Mouse (Mus musculus): Measurements from ENCODE around the gene Myom1. TPM values are rescaled to one million over a fixed set of nuclear protein-coding genes. Genes with fewer than 3 reads are reported as not detected.
"Not testable (repeated sequence)": the region's sequence is repeated elsewhere in the genome, so short reads cannot be mapped to it uniquely, and the experiment has no call there.

Gene Myom1
- polyA plus RNA-seq (2016; fragmentation: Nextera tagmentation; extraction: Ambion mirVana), result 2.8 and 4.7 TPM in 2 replicates

DNA sequence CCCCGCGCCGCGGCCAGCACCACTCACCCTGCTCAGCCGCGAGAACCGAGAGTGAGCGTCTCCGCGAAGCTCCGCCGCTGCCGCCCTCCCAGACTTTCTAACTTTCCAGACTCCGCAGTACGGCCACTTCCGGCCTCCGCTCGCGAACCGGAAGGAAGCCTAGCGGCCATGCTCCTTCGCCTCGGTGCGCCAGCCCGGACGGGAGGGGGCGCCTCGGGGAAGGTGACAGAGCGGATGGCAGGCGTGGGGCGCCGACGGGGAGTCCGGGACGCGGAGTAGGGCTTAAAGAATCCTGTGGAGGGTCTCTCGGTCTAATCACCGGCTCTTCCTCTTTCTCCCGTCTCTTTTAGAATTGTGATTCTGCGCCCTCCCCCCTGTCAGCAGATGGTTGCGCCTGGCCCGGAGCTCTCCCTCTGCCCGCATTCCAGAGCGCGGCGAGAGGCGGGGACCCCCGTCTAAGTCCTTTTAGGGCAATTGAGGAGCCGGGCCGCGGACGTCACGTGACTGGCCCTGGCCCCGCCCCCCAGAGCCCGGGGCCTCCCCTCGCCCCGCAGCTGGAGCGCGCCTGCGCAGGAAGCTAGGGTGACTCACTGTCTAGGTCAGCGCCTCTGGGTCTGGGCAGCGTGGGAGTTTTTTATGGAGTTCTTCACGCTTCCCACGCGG is at the start of gene Myom1:
Myom1 (plus strand) TSS at position 553 of the 663 bp plus-strand sequence.
- H3K27me3 ChIP-seq (replicated peaks), result no peaks in the 10 kb centered on the region
- WGBS, result under 1% methylated on average over 65 of the region's 65 CpGs
- H3K4me1 ChIP-seq, result peaks cover 18% of the 10 kb centered on the region; the same call in 1 of the 2 replicates
- peak within 1 kb of the TSS; percentile 84 for H3K9ac ChIP-seq
- no peaks in the 10 kb centered on the region for H3K9me3 ChIP-seq
- peak within 1 kb of the TSS; percentile 89 for H3K4me3 ChIP-seq
- ATAC-seq (ENCODE audit: low FRiP score, low read depth), result peak; percentile 97
- H3K36me3 ChIP-seq, result no peaks in the 10 kb centered on the region
- peak within 1 kb of the TSS; percentile 68 for H3K4me2 ChIP-seq (replicated peaks)
- H3K27ac ChIP-seq, result peak within 1 kb of the TSS; percentile 65

DNA sequence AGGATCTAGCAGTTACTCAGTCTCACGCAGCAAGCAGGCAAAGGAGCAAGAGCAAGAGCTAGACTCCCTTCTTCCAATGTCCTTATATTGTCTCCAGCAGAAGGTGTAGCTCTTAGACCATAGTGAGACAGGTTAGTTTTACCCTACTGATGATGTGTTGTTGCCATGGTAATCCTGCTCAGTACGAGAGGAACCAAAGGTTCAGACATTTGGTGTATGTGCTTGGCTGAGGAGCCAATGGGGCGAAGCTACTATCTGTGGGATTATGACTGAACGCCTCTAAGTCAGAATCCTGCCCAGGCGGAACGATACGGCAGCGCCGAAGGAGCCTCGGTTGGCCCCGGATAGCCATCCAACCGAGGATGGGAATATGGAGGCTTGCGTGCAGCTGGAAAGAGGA is 38.9 kb upstream of the Myom1 start:
- peak; percentile 100 for ATAC-seq (ENCODE audit: low FRiP score, low read depth)
- H3K4me2 ChIP-seq (replicated peaks); H3K4me3 ChIP-seq; H3K27me3 ChIP-seq (replicated peaks); H3K4me1 ChIP-seq; H3K27ac ChIP-seq; H3K36me3 ChIP-seq; H3K9me3 ChIP-seq; H3K9ac ChIP-seq: not testable (repeated sequence)
- 73% methylated on average over 13 of the region's 13 CpGs for WGBS

DNA sequence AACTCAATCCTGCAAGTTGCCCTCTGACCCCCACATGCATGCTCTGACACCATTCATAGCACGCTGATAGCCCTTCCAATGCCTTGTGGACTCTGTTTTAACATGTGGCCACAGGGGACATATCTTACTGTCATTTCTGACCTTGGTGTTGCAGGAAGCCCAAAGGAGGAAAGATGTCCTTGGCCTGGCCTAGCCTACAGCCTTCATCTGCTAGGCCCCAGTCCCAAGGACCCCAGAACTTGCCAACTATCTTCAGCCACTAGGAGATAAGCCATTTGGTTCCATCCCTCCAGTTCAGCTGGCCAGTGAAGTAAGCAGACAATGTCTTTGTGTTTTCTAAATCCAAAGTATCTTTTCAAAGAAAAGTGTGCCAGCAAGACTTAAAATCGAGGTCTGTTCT is 37.2 kb upstream of the Myom1 start:
- H3K36me3 ChIP-seq, result no peaks in the 10 kb centered on the region
- WGBS, result 89% methylated on average over 2 of the region's 2 CpGs

DNA sequence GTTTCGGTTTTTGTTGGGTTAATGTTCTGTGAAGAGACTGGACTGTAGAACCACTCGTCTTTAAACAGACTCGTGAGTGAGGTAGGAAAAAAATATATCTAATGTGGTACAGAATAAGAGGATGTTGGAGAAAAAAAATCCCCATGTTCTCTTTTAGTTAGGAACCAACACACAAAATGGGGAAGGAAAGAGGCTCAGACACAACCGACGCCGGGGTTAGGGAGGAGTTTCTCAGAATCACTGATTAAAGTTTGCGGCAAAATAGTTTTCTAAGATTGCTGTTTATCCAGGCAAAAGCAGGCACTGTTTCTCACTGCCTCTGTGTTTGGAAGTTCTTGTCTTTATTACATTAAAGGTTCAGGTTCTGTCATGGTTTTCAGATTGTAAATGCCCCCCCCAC is 36.3 kb upstream of the Myom1 start:
- H3K4me2 ChIP-seq (replicated peaks), result no peak overlapping the region
- no peak overlapping the region for H3K27ac ChIP-seq
- ATAC-seq (ENCODE audit: low FRiP score, low read depth), result no peak
- H3K9me3 ChIP-seq, result no peaks in the 10 kb centered on the region
- H3K4me3 ChIP-seq, result no peak overlapping the region
- no peak overlapping the region for H3K9ac ChIP-seq
- H3K36me3 ChIP-seq, result no peaks in the 10 kb centered on the region
- no peaks in the 10 kb centered on the region for H3K27me3 ChIP-seq (replicated peaks)
- H3K4me1 ChIP-seq, result no peaks in the 10 kb centered on the region; the same call in 1 of the 2 replicates
- WGBS, result 93% methylated on average over 7 of the region's 7 CpGs

More for the DNA sequence above, 37.2 kb upstream of the Myom1 start:
- H3K4me3 ChIP-seq, result no peak overlapping the region
- no peak overlapping the region for H3K9ac ChIP-seq
- no peaks in the 10 kb centered on the region; the same call in 1 of the 2 replicates for H3K4me1 ChIP-seq
- no peak for ATAC-seq (ENCODE audit: low FRiP score, low read depth)
- H3K4me2 ChIP-seq (replicated peaks), result no peak overlapping the region
- no peaks in the 10 kb centered on the region for H3K27me3 ChIP-seq (replicated peaks)
- H3K9me3 ChIP-seq, result no peaks in the 10 kb centered on the region
- no peak overlapping the region for H3K27ac ChIP-seq

DNA sequence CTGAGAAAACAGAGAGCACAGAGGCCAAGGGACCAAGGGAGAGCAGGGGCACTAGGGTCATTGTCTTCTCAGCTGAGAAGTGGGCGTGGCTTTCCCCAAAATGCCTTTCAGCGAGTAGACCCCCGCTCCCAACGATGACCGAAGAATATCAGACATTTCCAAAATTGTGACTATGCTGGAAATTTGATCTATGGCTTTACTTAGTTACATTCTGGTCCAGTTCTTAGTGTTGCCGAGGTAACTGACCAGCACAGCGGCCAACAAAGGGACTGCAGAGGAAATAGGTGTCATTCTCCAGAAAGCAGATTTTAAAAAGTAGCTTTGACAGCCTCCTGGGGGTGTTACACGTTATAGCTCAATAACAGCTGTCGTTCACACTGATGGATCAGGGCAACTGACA is 35.2 kb upstream of the Myom1 start:
- Histone ChIP-seq H3K36me3 (no peaks in the 10 kb centered on the region), H3K27ac (no peak overlapping the region), H3K27me3 (replicated peaks) (no peaks in the 10 kb centered on the region), H3K4me2 (replicated peaks) (no peak overlapping the region), H3K9ac (no peak overlapping the region), H3K4me3 (no peak overlapping the region), H3K4me1 (no peaks in the 10 kb centered on the region; the same call in 1 of the 2 replicates), H3K9me3 (no peaks in the 10 kb centered on the region)
- WGBS, result 28% methylated on average over 9 of the region's 9 CpGs
- ATAC-seq (ENCODE audit: low FRiP score, low read depth), result no peak

DNA sequence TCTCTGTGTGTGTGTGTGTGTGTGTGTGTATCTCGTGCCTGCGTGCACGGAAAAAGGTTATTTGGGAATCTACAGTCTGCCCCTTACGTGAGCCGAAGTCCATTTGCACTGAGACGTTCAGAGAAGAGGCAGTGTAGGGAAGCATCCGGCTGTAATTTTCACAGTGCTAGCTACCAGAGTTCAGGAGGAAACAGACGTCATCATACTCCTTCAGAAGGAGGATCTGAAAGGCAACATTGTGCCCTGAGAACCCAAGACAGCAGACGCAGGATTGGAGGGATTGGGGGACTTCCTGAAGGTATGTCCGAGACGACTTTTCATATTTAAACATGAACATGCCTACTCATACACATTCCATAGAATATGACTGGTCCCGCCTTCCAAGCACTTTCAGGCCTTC is 34.8 kb upstream of the Myom1 start:
- no peak overlapping the region for H3K4me2 ChIP-seq (replicated peaks)
- no peaks in the 10 kb centered on the region; the same call in 1 of the 2 replicates for H3K4me1 ChIP-seq
- H3K9me3 ChIP-seq, result no peaks in the 10 kb centered on the region
- no peak overlapping the region for H3K9ac ChIP-seq
- no peak overlapping the region for H3K27ac ChIP-seq
- H3K4me3 ChIP-seq, result no peak overlapping the region
- H3K27me3 ChIP-seq (replicated peaks), result no peaks in the 10 kb centered on the region
- ATAC-seq (ENCODE audit: low FRiP score, low read depth), result no peak
- WGBS, result 58% methylated on average over 12 of the region's 12 CpGs
- H3K36me3 ChIP-seq, result no peaks in the 10 kb centered on the region

DNA sequence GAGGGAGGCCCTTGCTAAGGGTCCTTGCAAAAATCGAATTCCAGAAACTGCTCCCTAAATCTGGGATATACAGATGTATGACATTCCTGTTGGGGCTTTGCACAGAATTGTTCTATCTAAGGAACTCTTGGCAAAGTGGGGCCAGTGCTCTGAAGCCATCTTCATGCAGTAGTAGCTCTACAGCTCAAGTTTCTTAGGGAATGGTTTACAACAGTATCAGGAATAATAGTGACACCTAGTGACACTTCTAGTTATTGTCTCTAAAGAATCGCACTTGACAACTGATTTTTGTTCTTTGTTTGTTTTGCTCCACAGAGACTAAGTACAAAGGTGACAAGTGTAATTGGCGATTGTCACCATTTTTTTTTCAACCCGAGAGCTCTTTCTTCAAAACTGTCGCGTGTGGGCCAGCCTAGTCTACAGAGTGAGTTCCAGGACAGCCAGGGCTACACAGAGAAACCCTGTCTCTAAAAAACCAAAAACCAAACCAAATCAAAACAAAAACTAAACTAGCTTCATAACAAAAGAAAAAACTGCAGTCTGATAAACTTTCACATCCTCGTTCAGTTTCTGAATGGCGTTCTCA is 33.7 kb upstream of the Myom1 start:
- 0 out of 2 replicates have a peak, but pooled peaks have one; percentile 17 for ATAC-seq (ENCODE audit: low FRiP score, low read depth)
- H3K4me3 ChIP-seq, result no peak overlapping the region
- H3K9me3 ChIP-seq, result no peaks in the 10 kb centered on the region
- no peak overlapping the region for H3K9ac ChIP-seq
- 33% methylated on average over 8 of the region's 8 CpGs for WGBS
- no peaks in the 10 kb centered on the region; the same call in 1 of the 2 replicates for H3K4me1 ChIP-seq
- H3K27ac ChIP-seq, result no peak overlapping the region
- no peak overlapping the region for H3K4me2 ChIP-seq (replicated peaks)
- peaks cover 7% of the 10 kb centered on the region for H3K36me3 ChIP-seq
- no peaks in the 10 kb centered on the region for H3K27me3 ChIP-seq (replicated peaks)

DNA sequence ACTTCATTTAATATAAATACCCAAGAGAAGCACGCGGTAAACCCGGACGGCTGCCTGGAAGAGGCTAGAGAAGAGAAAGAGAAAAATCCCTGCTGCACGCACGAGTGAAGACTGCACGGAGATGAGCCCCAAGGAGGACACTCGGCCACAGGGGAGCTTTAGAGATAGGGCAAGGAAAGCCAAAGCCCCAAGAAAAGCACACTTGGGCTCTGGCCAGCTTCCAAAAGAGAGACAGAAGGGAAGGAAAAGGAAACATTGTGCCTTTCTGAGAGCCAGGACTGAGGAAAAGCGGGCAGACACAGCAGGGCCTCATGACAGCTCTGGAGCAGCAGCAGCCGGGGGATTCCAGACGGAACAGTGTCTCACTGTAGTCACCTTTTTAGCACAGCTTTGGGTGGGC is 31.2 kb upstream of the Myom1 start:
- Histone ChIP-seq H3K4me3 (no peak overlapping the region), H3K9me3 (no peaks in the 10 kb centered on the region), H3K4me2 (replicated peaks) (no peak overlapping the region), H3K36me3 (peaks cover 31% of the 10 kb centered on the region), H3K9ac (no peak overlapping the region), H3K27me3 (replicated peaks) (no peaks in the 10 kb centered on the region), H3K4me1 (no peaks in the 10 kb centered on the region; the same call in 1 of the 2 replicates), H3K27ac (no peak overlapping the region)
- ATAC-seq (ENCODE audit: low FRiP score, low read depth), result no peak
- 69% methylated on average over 11 of the region's 11 CpGs for WGBS

DNA sequence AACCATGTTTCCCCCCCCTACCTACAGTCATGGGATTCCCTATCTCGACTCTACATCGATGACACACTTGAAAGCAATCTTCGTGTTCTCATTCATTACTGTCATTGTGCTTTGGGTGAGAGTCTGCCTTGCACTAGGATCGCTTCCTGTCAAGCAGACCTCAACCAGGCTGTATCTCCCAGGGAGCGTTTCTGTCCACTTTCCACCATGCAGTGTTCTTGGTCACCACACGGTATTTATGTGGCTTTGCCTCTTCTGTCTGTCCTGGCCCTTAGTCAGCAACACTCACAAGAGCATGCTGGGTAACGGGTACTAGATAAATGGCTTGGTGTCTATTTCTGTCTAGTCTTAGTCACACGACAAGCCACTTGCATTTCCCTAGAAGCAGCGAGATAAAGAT is 29.0 kb upstream of the Myom1 start:
- 91% methylated on average over 9 of the region's 9 CpGs for WGBS
- H3K4me1 ChIP-seq, result no peaks in the 10 kb centered on the region
- H3K9ac ChIP-seq, result no peak overlapping the region
- H3K9me3 ChIP-seq, result no peaks in the 10 kb centered on the region
- peaks cover 39% of the 10 kb centered on the region for H3K36me3 ChIP-seq
- H3K4me2 ChIP-seq (replicated peaks), result no peak overlapping the region
- no peak overlapping the region for H3K27ac ChIP-seq
- no peak overlapping the region for H3K4me3 ChIP-seq
- ATAC-seq (ENCODE audit: low FRiP score, low read depth), result no peak
- no peaks in the 10 kb centered on the region for H3K27me3 ChIP-seq (replicated peaks)

DNA sequence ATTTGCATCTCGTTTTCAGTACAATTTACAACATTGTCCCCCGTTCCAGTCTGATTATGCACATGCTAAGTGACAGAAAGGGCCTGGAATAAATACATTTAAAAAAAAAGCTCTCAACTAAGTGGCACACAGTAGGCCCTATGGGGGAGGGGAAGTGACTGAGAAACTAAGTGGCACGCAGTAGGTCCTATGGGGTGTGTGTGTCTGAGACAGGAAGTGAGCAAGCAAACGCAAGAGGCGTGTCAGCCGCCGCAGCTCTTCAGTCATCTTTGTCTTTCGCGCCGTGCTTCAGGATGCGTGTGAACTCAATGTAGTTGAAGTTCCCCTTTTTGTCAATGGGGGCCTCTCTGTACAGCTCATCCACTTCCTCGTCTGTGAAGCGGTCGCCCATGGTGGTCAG is 28.4 kb upstream of the Myom1 start:
- not testable (repeated sequence) for H3K4me3 ChIP-seq; H3K27ac ChIP-seq; H3K9ac ChIP-seq; H3K9me3 ChIP-seq; H3K4me2 ChIP-seq (replicated peaks); H3K4me1 ChIP-seq; ATAC-seq (ENCODE audit: low FRiP score, low read depth); H3K27me3 ChIP-seq (replicated peaks)
- 91% methylated on average over 14 of the region's 14 CpGs for WGBS
- peaks cover 39% of the 10 kb centered on the region for H3K36me3 ChIP-seq

DNA sequence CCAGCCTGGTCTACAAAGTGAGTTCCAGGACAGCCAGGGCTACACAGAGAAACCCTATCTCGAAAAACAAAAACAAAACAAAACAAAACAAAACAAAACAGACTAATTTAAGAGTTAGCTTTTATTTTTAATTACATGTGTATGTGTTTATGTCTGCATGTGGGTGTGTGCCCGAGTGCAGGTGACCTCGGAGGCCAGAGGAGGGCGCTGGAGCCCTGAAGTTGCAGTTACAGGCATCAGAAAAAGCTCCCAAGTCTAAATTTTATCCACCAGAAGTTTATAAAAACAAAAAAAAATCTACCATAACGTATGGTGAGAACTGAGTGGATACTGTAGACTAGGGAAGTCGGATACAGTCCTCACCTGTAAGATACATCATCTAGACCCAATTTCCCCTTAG is 24.6 kb upstream of the Myom1 start:
- 92% methylated on average over 6 of the region's 6 CpGs for WGBS
- Histone ChIP-seq H3K4me3 (no peak overlapping the region), H3K9ac (no peak overlapping the region), H3K4me1 (no peaks in the 10 kb centered on the region), H3K9me3 (no peaks in the 10 kb centered on the region), H3K27ac (no peak overlapping the region), H3K4me2 (replicated peaks) (no peak overlapping the region), H3K36me3 (peaks cover 61% of the 10 kb centered on the region), H3K27me3 (replicated peaks) (no peaks in the 10 kb centered on the region)
- no peak for ATAC-seq (ENCODE audit: low FRiP score, low read depth)

DNA sequence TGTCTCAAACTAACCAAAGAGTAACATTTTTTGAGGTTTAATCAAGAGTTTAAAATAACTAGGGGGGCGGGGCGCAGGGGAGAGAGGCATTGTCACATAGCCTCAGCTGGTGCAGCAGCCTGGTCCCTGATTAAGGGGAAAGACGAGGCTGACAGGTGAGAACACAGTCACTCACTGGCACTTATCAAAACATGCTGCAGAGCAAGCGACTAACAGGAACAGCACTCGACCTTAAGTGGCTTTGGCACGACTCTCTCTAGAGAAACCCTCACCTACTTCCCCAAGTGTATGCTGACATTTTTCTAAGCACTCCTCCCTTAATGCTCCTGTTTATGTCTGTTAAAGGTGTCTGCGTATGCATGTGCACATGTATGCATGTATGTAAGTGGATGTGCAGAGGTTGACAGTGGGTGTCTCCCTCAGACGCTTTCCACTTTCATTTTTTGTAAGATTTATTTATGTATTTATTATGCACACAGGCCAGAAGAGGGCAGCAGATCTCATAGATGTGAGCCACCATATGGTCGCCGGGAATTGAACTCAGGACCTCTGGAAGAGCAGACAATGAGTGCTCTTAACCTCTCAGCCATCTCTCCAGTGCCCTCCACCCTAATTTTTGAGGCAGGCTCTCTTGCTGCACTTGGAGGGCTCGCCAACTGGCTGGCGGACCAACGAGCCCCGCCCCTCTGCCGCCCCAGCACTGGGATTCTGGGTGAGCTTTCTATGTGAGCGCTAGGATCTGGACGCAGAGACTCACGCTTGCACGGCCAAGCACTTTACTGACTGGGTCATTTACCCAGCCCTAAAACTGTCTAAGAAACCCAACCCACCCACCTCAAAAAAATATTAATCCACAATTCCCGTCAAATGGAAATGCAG is 22.8 kb upstream of the Myom1 start:
- Histone ChIP-seq H3K4me3 (no peak overlapping the region), H3K9me3 (no peaks in the 10 kb centered on the region), H3K4me1 (no peaks in the 10 kb centered on the region), H3K27me3 (replicated peaks) (no peaks in the 10 kb centered on the region), H3K9ac (no peak overlapping the region), H3K36me3 (peaks cover 49% of the 10 kb centered on the region), H3K27ac (no peak overlapping the region), H3K4me2 (replicated peaks) (no peak overlapping the region)
- WGBS, result 91% methylated on average over 20 of the region's 20 CpGs
- ATAC-seq (ENCODE audit: low FRiP score, low read depth), result no peak

Data from neural tube, embryonic 12.5 days (tissue).